Mouse (Mus musculus): ENCODE data around the gene Fmnl3. TPM values are rescaled to one million over a fixed set of nuclear protein-coding genes. Genes with fewer than 3 reads are reported as not detected.
A peak's percentile ranks its signal among the peaks of the same experiment; 100 is the strongest.

Gene Fmnl3
- total and polyA plus RNA-seq, 3 experiments: 24.2 to 49.3 (median 28.6) TPM

DNA sequence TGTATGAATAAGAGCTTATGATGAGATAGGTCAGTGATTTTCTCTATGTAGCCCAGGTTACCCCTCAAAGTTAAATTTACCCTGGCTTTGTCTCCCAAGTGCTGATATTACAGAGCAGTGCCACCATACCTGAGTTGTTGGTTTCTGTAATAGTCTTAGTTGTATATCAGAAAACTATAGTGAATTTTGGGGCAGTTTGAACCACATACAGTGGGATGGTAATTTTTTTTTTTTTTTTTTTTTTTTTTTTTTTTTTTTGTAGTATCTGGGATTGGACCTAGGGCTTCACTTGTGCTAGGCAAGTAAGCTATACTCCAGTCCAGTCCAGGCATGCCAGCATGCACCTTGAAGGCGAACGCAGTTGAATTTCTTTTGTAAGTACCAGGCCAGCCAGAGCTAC, 27.3 kb upstream of the Fmnl3 start:
- H3K79me2 ChIP-seq (replicated peaks; ENCODE audit: control insufficient read depth, extremely low read depth, insufficient read depth, poor library complexity, severe bottlenecking): peaks cover 97% of the 10 kb centered on the region
- H3K27ac ChIP-seq (ENCODE audit: insufficient read depth, low read depth): no peak overlapping the region
- dilution Hi-C loops (cut with MboI; ENCODE audit: extremely low pct_ligation_motif_present, extremely low pct_unique_long_range_greater_than_20kb, low sequenced_read_pairs): no loop called here
- no peak overlapping the region for H3K4me3 ChIP-seq (replicated peaks in 1 of 3; ENCODE audit: low read depth in 2 of 3, low read length in 2 of 3, poor library complexity in 1 of 3)
- in situ Hi-C loops (cut with MboI; ENCODE audit: low pct_ligation_motif_present, low pct_unique_long_range_greater_than_20kb, low sequenced_read_pairs): no loop called here
- peaks cover 15 to 73% of the 10 kb centered on the region in 2 experiments for H3K4me1 ChIP-seq (ENCODE audit: control insufficient read depth in 1 of 2, insufficient read depth in 2 of 2)
- no peaks in the 10 kb centered on the region for H3K9me3 ChIP-seq (replicated peaks; ENCODE audit: low read length)
- TF ChIP-seq TBP (conservative IDR thresholded peaks at IDR 0.05; ENCODE audit: low read depth, low read length) (no peak), ZNF384 (IDR thresholded peaks at IDR 0.05; ENCODE audit: low read depth, low read length) (peak; percentile 72)
- H3K36me3 ChIP-seq (replicated peaks in 1 of 2; ENCODE audit: control insufficient read depth in 1 of 2, insufficient read depth in 1 of 2, low read length in 1 of 2): peaks cover 11 to 49% of the 10 kb centered on the region in 2 experiments
- no peak overlapping the region for H3K4me2 ChIP-seq (ENCODE audit: insufficient read depth, low read depth, poor library complexity, severe bottlenecking)
- no peak overlapping the region for H3K9ac ChIP-seq (ENCODE audit: insufficient read depth, low read depth)
- no peak for DNase-seq (ENCODE audit: extremely low read depth)
- no peaks in the 10 kb centered on the region for H3K27me3 ChIP-seq (replicated peaks)

GRCm38 (mm10) chr15:99396875-99397274, 26.6 kb upstream of the Fmnl3 start:
- DNase-seq (ENCODE audit: extremely low read depth): no peak
- Histone ChIP-seq H3K4me1 (ENCODE audit: control insufficient read depth in 1 of 2, insufficient read depth in 2 of 2) (peaks cover 15 to 76% of the 10 kb centered on the region in 2 experiments), H3K79me2 (replicated peaks; ENCODE audit: control insufficient read depth, extremely low read depth, insufficient read depth, poor library complexity, severe bottlenecking) (peaks cover 90% of the 10 kb centered on the region), H3K27me3 (replicated peaks) (no peaks in the 10 kb centered on the region), H3K9ac (ENCODE audit: insufficient read depth, low read depth) (peak overlapping the region; percentile 19; the same call in 1 of the 2 replicates), H3K36me3 (replicated peaks in 1 of 2; ENCODE audit: control insufficient read depth in 1 of 2, insufficient read depth in 1 of 2, low read length in 1 of 2) (peaks cover 4 to 41% of the 10 kb centered on the region in 2 experiments), H3K4me3 (replicated peaks in 1 of 3; ENCODE audit: low read depth in 2 of 3, low read length in 2 of 3, poor library complexity in 1 of 3) (no peak overlapping the region), H3K27ac (ENCODE audit: insufficient read depth, low read depth) (no peak overlapping the region), H3K4me2 (ENCODE audit: insufficient read depth, low read depth, poor library complexity, severe bottlenecking) (peak overlapping the region; percentile 97; the same call in 1 of the 2 replicates), H3K9me3 (replicated peaks; ENCODE audit: low read length) (no peaks in the 10 kb centered on the region)
- dilution Hi-C loops (cut with MboI; ENCODE audit: extremely low pct_ligation_motif_present, extremely low pct_unique_long_range_greater_than_20kb, low sequenced_read_pairs): no loop called here
- in situ Hi-C loops (cut with MboI; ENCODE audit: low pct_ligation_motif_present, low pct_unique_long_range_greater_than_20kb, low sequenced_read_pairs): no loop called here
- TF ChIP-seq IRF4 (IDR thresholded peaks at IDR 0.05; ENCODE audit: low read depth, low read length): no peak
- TF ChIP-seq KAT2A (IDR thresholded peaks at IDR 0.05; ENCODE audit: insufficient replicate concordance, low read length): no peak

- Histone ChIP-seq H3K4me1 (ENCODE audit: control insufficient read depth in 1 of 2, insufficient read depth in 2 of 2) (peaks cover 15 to 78% of the 10 kb centered on the region in 2 experiments), H3K27ac (ENCODE audit: insufficient read depth, low read depth) (no peak overlapping the region), H3K4me3 (replicated peaks in 1 of 3; ENCODE audit: low read depth in 2 of 3, low read length in 2 of 3, poor library complexity in 1 of 3) (no peak overlapping the region), H3K36me3 (replicated peaks in 1 of 2; ENCODE audit: control insufficient read depth in 1 of 2, insufficient read depth in 1 of 2, low read length in 1 of 2) (peaks cover 3 to 37% of the 10 kb centered on the region in 2 experiments), H3K27me3 (replicated peaks) (no peaks in the 10 kb centered on the region), H3K79me2 (replicated peaks; ENCODE audit: control insufficient read depth, extremely low read depth, insufficient read depth, poor library complexity, severe bottlenecking) (peaks cover 85% of the 10 kb centered on the region), H3K9me3 (replicated peaks; ENCODE audit: low read length) (no peaks in the 10 kb centered on the region), H3K9ac (ENCODE audit: insufficient read depth, low read depth) (peak overlapping the region; percentile 19; the same call in 1 of the 2 replicates), H3K4me2 (ENCODE audit: insufficient read depth, low read depth, poor library complexity, severe bottlenecking) (peak overlapping the region; percentile 97)
- no peak for TF ChIP-seq ETS1 (conservative IDR thresholded peaks at IDR 0.05; ENCODE audit: low read depth, low read length)
- TF ChIP-seq CHD2 (IDR thresholded peaks at IDR 0.05; ENCODE audit: low read length): no peak
- no peak for TF ChIP-seq GABPA (IDR thresholded peaks at IDR 0.05; ENCODE audit: insufficient replicate concordance, low read depth, low read length)
- TF ChIP-seq NELFE (IDR thresholded peaks at IDR 0.05; ENCODE audit: low read depth, low read length): no peak
- no peak for TF ChIP-seq POLR2AphosphoS2 (IDR thresholded peaks at IDR 0.05; ENCODE audit: low read depth, low read length)
- TF ChIP-seq SMC3 (IDR thresholded peaks at IDR 0.05; ENCODE audit: low read depth, low read length): no peak
- no peak for TF ChIP-seq E2F4 (IDR thresholded peaks at IDR 0.05; ENCODE audit: insufficient replicate concordance, low read depth, low read length)
- DNase-seq (ENCODE audit: extremely low read depth): no peak
- dilution Hi-C loops (cut with MboI; ENCODE audit: extremely low pct_ligation_motif_present, extremely low pct_unique_long_range_greater_than_20kb, low sequenced_read_pairs): no loop called here
- in situ Hi-C loops (cut with MboI; ENCODE audit: low pct_ligation_motif_present, low pct_unique_long_range_greater_than_20kb, low sequenced_read_pairs): no loop called here
Measured at GRCm38 (mm10) chr15:99396462-99396861, 26.2 kb upstream of the Fmnl3 start.
